Mouse (Mus musculus) stomach, postnatal 0 days (tissue): ENCODE measurements around the gene Exoc6. TPM values are rescaled to one million over a fixed set of nuclear protein-coding genes. Genes with fewer than 3 reads are reported as not detected.
"Not testable (repeated sequence)": the region's sequence is repeated elsewhere in the genome, so short reads cannot be mapped to it uniquely, and the experiment has no call there.

Experiments used
- ATAC-seq: fragments of 200-750 bp; cut with Nextera tagmentation; 2 replicates; pipeline ENCODE4 v1.8.0; 2017; ENCODE audit not compliant: low FRiP score, low TSS enrichment
- DNase-seq: peaks from one replicate; pipeline ENCODE4 v3.0.0-alpha.2; 2016; ENCODE audit warnings: low spot score
- H3K27ac ChIP-seq: fragments of 300-500 bp; sonication (generic); replicated peaks from 2 replicates; pipeline ENCODE4 v1.5.1; 2014; ENCODE audit warnings: mild to moderate bottlenecking, control low read depth
- H3K27me3 ChIP-seq: fragments of 300-500 bp; sonication (generic); 2 replicates; pipeline ENCODE4 v1.6.1; 2014; ENCODE audit warnings: low read length; ENCODE audit not compliant: control insufficient read depth, insufficient read depth
- H3K36me3 ChIP-seq: fragments of 300-500 bp; sonication (generic); 2 replicates; pipeline ENCODE4 v1.6.1; 2014; ENCODE audit warnings: low read length, mixed read lengths; ENCODE audit not compliant: control insufficient read depth, insufficient read depth
- H3K4me1 ChIP-seq: fragments of 300-500 bp; sonication (generic); replicated peaks from 2 replicates; pipeline ENCODE4 v1.6.1; 2014; ENCODE audit warnings: antibody characterized with exemption; ENCODE audit not compliant: control insufficient read depth, insufficient read depth
- H3K4me2 ChIP-seq: fragments of 300-500 bp; sonication (generic); replicated peaks from 2 replicates; pipeline ENCODE4 v1.6.1; 2014; ENCODE audit warnings: low read depth, mild to moderate bottlenecking, control low read depth, moderate library complexity
- H3K4me3 ChIP-seq: fragments of 300-500 bp; sonication (generic); 2 replicates; pipeline ENCODE4 v1.5.1; 2014; ENCODE audit warnings: low read depth, low read length, control low read depth
- H3K9ac ChIP-seq: fragments of 300-500 bp; sonication (generic); 2 replicates; pipeline ENCODE4 v1.6.1; 2014; ENCODE audit warnings: mild to moderate bottlenecking, low read length, control low read depth, mixed read lengths
- H3K9me3 ChIP-seq: fragments of 300-500 bp; sonication (generic); 2 replicates; pipeline ENCODE4 v1.6.1; 2016; ENCODE audit warnings: low read length; ENCODE audit not compliant: control insufficient read depth
- CTCF ChIP-seq: IDR thresholded peaks from 2 replicates; pipeline ENCODE4 v1.5.1; 2016; ENCODE audit warnings: antibody characterized with exemption, low read depth, mild to moderate bottlenecking, moderate library complexity
- EP300 ChIP-seq: optimal IDR thresholded peaks from 2 replicates; pipeline ENCODE3; 2016; ENCODE audit warnings: antibody characterized with exemption
- WGBS: fragments of 180-500 bp; shearing (Covaris S2); extraction: QIAGEN DNeasy Blood & Tissue Kit; methylation state at CpG from one replicate; pipeline ENCODE4 v1.1.7; 2014; 5-methylcytosine and 5-hydroxymethylcytosine counted together
- polyA plus RNA-seq: library from polyadenylated mRNA; unstranded; fragments of >200 nt; fragmentation: Nextera tagmentation; extraction: Ambion mirVana; gene quantifications from 2 replicates; pipeline ENCODE4 v1.2.1, GENCODE M21; 2015

The Exoc6 gene
- polyA plus RNA-seq, 1 experiment from 2014 or later = 8.7 TPM

DNA sequence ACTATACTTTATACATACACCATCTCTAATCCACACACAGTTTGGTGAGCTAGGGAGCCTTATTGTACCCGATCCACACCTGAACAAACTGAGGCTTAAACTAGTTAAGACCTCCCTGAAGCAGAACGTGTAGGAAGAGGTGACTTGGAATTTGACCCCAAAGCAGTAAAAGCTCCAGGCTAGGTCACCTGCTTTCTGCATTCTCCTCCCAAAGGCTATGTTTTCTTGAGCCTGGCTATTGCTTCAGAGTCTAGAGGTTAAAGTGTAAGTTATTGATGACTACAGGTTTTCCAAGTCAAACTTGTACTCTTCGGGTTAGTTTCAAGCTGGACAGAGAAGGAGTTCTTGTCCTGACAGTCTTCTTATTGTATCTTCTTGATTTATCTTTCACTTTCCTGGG, 5.0 kb upstream of the Exoc6 start:
- Histone ChIP-seq H3K9ac (no peak overlapping the region), H3K36me3 (no peaks in the 10 kb centered on the region), H3K4me1 (no peaks in the 10 kb centered on the region), H3K4me2 (no peak overlapping the region), H3K4me3 (no peak overlapping the region), H3K9me3 (no peaks in the 10 kb centered on the region), H3K27me3 (no peaks in the 10 kb centered on the region), H3K27ac (no peak overlapping the region)
- WGBS = 43% methylated on average over 3 of the region's 3 CpGs
- TF ChIP-seq EP300 (no peak), CTCF (no peak)
- DNase-seq (no peak), ATAC-seq (no peak)

GRCm38 (mm10) chr19:37545725-37546124, 4.5 kb upstream of the Exoc6 start:
- Histone ChIP-seq H3K27ac (no peak overlapping the region), H3K4me3 (no peak overlapping the region), H3K9me3 (no peaks in the 10 kb centered on the region), H3K36me3 (no peaks in the 10 kb centered on the region), H3K4me1 (no peaks in the 10 kb centered on the region), H3K4me2 (no peak overlapping the region), H3K9ac (no peak overlapping the region), H3K27me3 (no peaks in the 10 kb centered on the region)
- ATAC-seq (no peak), DNase-seq (no peak)
- 69% methylated on average over 6 of the region's 6 CpGs for WGBS
- TF ChIP-seq CTCF (no peak), EP300 (no peak)

DNA sequence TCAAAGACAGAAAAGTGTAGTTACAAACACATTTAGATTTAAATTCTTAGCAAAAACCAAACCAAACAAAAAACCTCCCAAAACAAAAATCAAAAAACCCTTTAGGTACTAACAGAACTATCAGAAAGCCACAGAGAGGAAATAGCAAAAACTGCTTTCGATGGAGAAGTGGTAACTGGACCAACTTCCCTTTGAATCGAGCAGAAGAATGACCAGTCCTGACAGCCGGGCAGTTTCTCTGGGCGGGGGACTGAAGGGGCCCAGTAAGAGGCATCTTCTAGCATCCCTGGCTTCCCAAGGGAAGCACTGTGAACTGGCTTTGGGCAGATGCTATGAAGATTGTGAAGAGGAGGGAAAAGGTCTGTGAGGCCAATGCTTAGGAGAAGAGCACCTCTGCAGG, 3.4 kb upstream of the Exoc6 start:
- Histone ChIP-seq H3K9ac (no peak overlapping the region), H3K36me3 (no peaks in the 10 kb centered on the region), H3K4me3 (no peak overlapping the region), H3K27ac (no peak overlapping the region), H3K4me2 (no peak overlapping the region), H3K9me3 (no peaks in the 10 kb centered on the region), H3K27me3 (no peaks in the 10 kb centered on the region), H3K4me1 (no peaks in the 10 kb centered on the region)
- TF ChIP-seq EP300 = no peak
- no peak for TF ChIP-seq CTCF
- DNase-seq = no peak
- WGBS = 61% methylated on average over 4 of the region's 4 CpGs
- ATAC-seq = no peak

GRCm38 (mm10) chr19:37551040-37551566, 885 bp downstream of the Exoc6 start:
- no peak overlapping the region for H3K27ac ChIP-seq
- 19% methylated on average over 8 of the region's 8 CpGs for WGBS
- no peak for ATAC-seq
- no peak for DNase-seq
- no peaks in the 10 kb centered on the region for H3K36me3 ChIP-seq
- H3K4me3 ChIP-seq = peak overlapping the region; percentile 86
- peak overlapping the region; percentile 91 for H3K4me2 ChIP-seq
- TF ChIP-seq EP300 = no peak
- no peak for TF ChIP-seq CTCF
- H3K9ac ChIP-seq = peak overlapping the region; percentile 84
- H3K9me3 ChIP-seq = no peaks in the 10 kb centered on the region
- H3K4me1 ChIP-seq = no peaks in the 10 kb centered on the region
- no peaks in the 10 kb centered on the region for H3K27me3 ChIP-seq

- DNase-seq (no peak), ATAC-seq (no peak)
- no peak overlapping the region for H3K9ac ChIP-seq
- no peaks in the 10 kb centered on the region for H3K27me3 ChIP-seq
- H3K36me3 ChIP-seq = no peaks in the 10 kb centered on the region
- TF ChIP-seq CTCF (no peak), EP300 (no peak)
- 72% methylated on average over 11 of the region's 11 CpGs for WGBS
- H3K4me2 ChIP-seq = no peak overlapping the region
- H3K4me1 ChIP-seq = no peaks in the 10 kb centered on the region
- H3K27ac ChIP-seq = no peak overlapping the region
- no peak overlapping the region for H3K4me3 ChIP-seq
- H3K9me3 ChIP-seq = no peaks in the 10 kb centered on the region
Measured at GRCm38 (mm10) chr19:37553376-37554265, 3.4 kb downstream of the Exoc6 start.

DNA sequence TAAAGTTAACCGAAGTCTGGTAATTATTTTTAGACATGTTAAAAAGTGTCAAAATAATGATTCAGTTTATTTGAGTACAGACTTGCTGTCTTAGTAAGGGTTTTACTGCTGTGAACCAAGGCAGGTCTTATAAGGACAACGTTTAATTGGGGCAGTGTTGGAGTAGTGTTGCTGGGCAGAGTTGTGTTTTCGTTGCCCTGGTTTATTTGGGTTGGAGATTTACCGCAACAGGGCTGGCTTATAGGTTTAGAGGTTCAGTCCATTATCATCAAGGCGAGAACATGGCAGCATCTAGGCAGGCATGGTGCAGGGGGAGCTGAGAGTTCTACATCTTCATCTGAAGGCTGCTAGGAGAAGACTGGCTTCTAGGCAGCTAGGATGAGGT, 4.0 kb downstream of the Exoc6 start:
- not testable (repeated sequence) for ATAC-seq, H3K36me3 ChIP-seq, DNase-seq, H3K27me3 ChIP-seq, H3K4me1 ChIP-seq, H3K27ac ChIP-seq, H3K4me3 ChIP-seq, H3K9ac ChIP-seq, H3K9me3 ChIP-seq, H3K4me2 ChIP-seq
- 79% methylated on average over 5 of the region's 5 CpGs for WGBS
